Mouse (Mus musculus) liver, embryonic 16.5 days (tissue): ENCODE data around the gene Scrt2. TPM values are rescaled to one million over a fixed set of nuclear protein-coding genes. Genes with fewer than 3 reads are reported as not detected.

Source experiments
- ATAC-seq: fragments of 200-750 bp; cut with Nextera tagmentation; 2 replicates; pipeline ENCODE4 v1.8.0; 2017; ENCODE audit warnings: low read depth, mild to moderate bottlenecking, moderate number of reproducible peaks, moderate library complexity
- H3K27ac ChIP-seq: fragments of 300-500 bp; sonication (generic); 2 replicates; pipeline ENCODE4 v1.5.1; 2014; ENCODE audit warnings: mild to moderate bottlenecking, low read length
- H3K27me3 ChIP-seq: fragments of 300-500 bp; sonication (generic); 2 replicates; pipeline ENCODE4 v1.6.1; 2014; ENCODE audit warnings: low read depth, low read length, mixed read lengths; ENCODE audit not compliant: control insufficient read depth, insufficient read depth
- H3K36me3 ChIP-seq: fragments of 300-500 bp; sonication (generic); 2 replicates; pipeline ENCODE4 v1.6.1; 2014; ENCODE audit warnings: mild to moderate bottlenecking; ENCODE audit not compliant: control insufficient read depth, insufficient read depth
- H3K4me1 ChIP-seq: fragments of 300-500 bp; sonication (generic); 2 replicates; pipeline ENCODE4 v1.6.1; 2014; ENCODE audit warnings: low read depth, low read length, mixed read lengths; ENCODE audit not compliant: control insufficient read depth
- H3K4me2 ChIP-seq: fragments of 300-500 bp; sonication (generic); 2 replicates; pipeline ENCODE4 v1.6.1; 2014; ENCODE audit warnings: low read depth, low read length, mixed read lengths
- H3K4me3 ChIP-seq: fragments of 300-500 bp; sonication (generic); 2 replicates; pipeline ENCODE4 v1.5.1; 2014; ENCODE audit warnings: low read depth, mild to moderate bottlenecking, low read length
- H3K9ac ChIP-seq: fragments of 300-500 bp; sonication (generic); 2 replicates; pipeline ENCODE4 v1.6.1; 2014; ENCODE audit warnings: low read depth, low read length
- H3K9me3 ChIP-seq: fragments of 300-500 bp; sonication (generic); replicated peaks from 2 replicates; pipeline ENCODE4 v1.6.1; 2016; ENCODE audit warnings: low read length; ENCODE audit not compliant: control insufficient read depth
- WGBS: fragments of 180-500 bp; shearing (Covaris S2); extraction: QIAGEN DNeasy Blood & Tissue Kit; methylation state at CpG from one replicate; pipeline ENCODE4 v1.1.7; 2014; ENCODE audit not compliant: insufficient replicate concordance; 5-methylcytosine and 5-hydroxymethylcytosine counted together
- polyA plus RNA-seq: library from polyadenylated mRNA; unstranded; fragments of >200 nt; fragmentation: Nextera tagmentation; extraction: Ambion mirVana; gene quantifications from 2 replicates; pipeline ENCODE4 v1.2.1, GENCODE M21; 2015

The Scrt2 gene
- polyA plus RNA-seq, 1 experiment from 2014 or later = not detected

GRCm38 (mm10) chr2:152128597-152128996 is 47.3 kb downstream of the Scrt2 start:
- peaks cover 5% of the 10 kb centered on the region for H3K27me3 ChIP-seq
- no peak for ATAC-seq

DNA sequence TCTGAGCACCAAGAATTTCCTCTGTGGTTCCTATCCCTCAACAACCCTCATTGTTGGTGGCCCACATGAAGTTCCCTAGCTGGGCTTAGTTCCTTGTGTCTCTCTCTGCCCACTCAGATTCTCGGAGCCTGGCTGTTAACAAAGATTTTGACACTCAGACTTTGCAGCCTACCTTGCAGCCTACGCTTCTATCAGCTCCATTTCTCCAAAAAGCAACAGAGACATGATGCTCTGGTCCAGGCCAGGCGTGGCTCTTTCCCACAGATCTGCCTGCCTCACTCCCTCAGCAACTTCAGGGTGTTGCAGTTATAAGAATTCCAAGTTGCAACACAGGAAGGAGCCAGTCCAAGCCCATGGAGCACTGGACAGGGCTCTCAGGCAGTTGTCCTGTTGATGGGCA is 48.4 kb downstream of the Scrt2 start:
- Histone ChIP-seq H3K27ac (no peak overlapping the region), H3K9me3 (no peaks in the 10 kb centered on the region), H3K4me1 (no peaks in the 10 kb centered on the region; the same call in 1 of the 2 replicates), H3K27me3 (peaks cover 5% of the 10 kb centered on the region), H3K4me2 (no peak overlapping the region), H3K4me3 (no peak overlapping the region), H3K36me3 (no peaks in the 10 kb centered on the region), H3K9ac (no peak overlapping the region)
- no peak for ATAC-seq
- 42% methylated on average over 3 of the region's 3 CpGs for WGBS

More at GRCm38 (mm10) chr2:152128597-152128996, 47.3 kb downstream of the Scrt2 start:
- Histone ChIP-seq H3K4me1 (peaks cover 2% of the 10 kb centered on the region; the same call in 1 of the 2 replicates), H3K4me2 (no peak overlapping the region), H3K9me3 (no peaks in the 10 kb centered on the region), H3K27ac (no peak overlapping the region), H3K9ac (no peak overlapping the region), H3K4me3 (no peak overlapping the region), H3K36me3 (no peaks in the 10 kb centered on the region)
- 58% methylated on average over 2 of the region's 2 CpGs for WGBS

DNA sequence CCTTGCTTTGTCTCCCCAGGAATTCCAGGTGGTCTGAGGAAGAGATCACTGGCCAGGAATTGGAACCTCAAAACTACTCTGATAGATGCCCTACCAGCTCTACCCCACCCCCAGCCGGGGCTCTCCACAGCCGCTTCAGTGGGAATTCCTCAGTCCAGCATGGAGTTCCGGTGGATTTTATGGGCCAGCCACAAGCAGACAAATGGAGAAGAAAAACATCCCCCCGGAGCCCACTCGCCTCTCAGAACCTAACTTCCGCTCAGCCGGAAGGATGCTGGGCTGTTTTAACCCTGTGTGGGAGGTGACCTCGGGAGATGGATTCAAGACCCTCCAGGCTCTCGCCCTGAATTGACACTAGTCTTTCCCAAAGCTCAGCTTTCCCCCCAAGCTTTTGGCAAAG is 50.7 kb downstream of the Scrt2 start:
- H3K9me3 ChIP-seq = no peaks in the 10 kb centered on the region
- peaks cover 5% of the 10 kb centered on the region for H3K27me3 ChIP-seq
- H3K9ac ChIP-seq = no peak overlapping the region
- H3K27ac ChIP-seq = no peak overlapping the region
- no peaks in the 10 kb centered on the region for H3K36me3 ChIP-seq
- WGBS = 48% methylated on average over 9 of the region's 9 CpGs
- no peak overlapping the region for H3K4me3 ChIP-seq
- H3K4me1 ChIP-seq = no peaks in the 10 kb centered on the region
- no peak overlapping the region for H3K4me2 ChIP-seq
- no peak for ATAC-seq

- no peak overlapping the region for H3K27ac ChIP-seq
- no peak overlapping the region for H3K4me2 ChIP-seq
- H3K36me3 ChIP-seq = no peaks in the 10 kb centered on the region
- H3K9me3 ChIP-seq = no peaks in the 10 kb centered on the region
- no peak for ATAC-seq
- no peaks in the 10 kb centered on the region for H3K4me1 ChIP-seq
- H3K9ac ChIP-seq = no peak overlapping the region
- no peak overlapping the region for H3K4me3 ChIP-seq
- H3K27me3 ChIP-seq = peaks cover 5% of the 10 kb centered on the region
- WGBS = 49% methylated on average over 8 of the region's 8 CpGs
Measured at GRCm38 (mm10) chr2:152132691-152133090, 51.4 kb downstream of the Scrt2 start.

GRCm38 (mm10) chr2:152139191-152139987 is 58.1 kb downstream of the Scrt2 start:
- Histone ChIP-seq H3K4me1 (peaks cover 6% of the 10 kb centered on the region), H3K36me3 (no peaks in the 10 kb centered on the region), H3K9me3 (no peaks in the 10 kb centered on the region), H3K4me3 (no peak overlapping the region), H3K27me3 (peaks cover 44% of the 10 kb centered on the region), H3K9ac (no peak overlapping the region), H3K27ac (no peak overlapping the region), H3K4me2 (no peak overlapping the region)
- no peak for ATAC-seq
- WGBS = 40% methylated on average over 10 of the region's 10 CpGs

- Histone ChIP-seq H3K4me3 (no peak overlapping the region), H3K36me3 (no peaks in the 10 kb centered on the region), H3K27ac (no peak overlapping the region), H3K4me1 (peaks cover 6% of the 10 kb centered on the region), H3K4me2 (no peak overlapping the region), H3K9ac (no peak overlapping the region), H3K27me3 (peaks cover 59% of the 10 kb centered on the region), H3K9me3 (no peaks in the 10 kb centered on the region)
- ATAC-seq = no peak
- 55% methylated on average over 11 of the region's 11 CpGs for WGBS
Measured at GRCm38 (mm10) chr2:152140941-152141340, 59.6 kb downstream of the Scrt2 start.

- no peak overlapping the region for H3K27ac ChIP-seq
- peaks cover 63% of the 10 kb centered on the region for H3K27me3 ChIP-seq
- peak overlapping the region; percentile 31; the same call in 1 of the 2 replicates for H3K4me3 ChIP-seq
- no peak for ATAC-seq
- H3K4me1 ChIP-seq = peaks cover 6% of the 10 kb centered on the region
- no peaks in the 10 kb centered on the region for H3K36me3 ChIP-seq
- WGBS = 59% methylated on average over 1 of the region's 1 CpGs
- H3K9ac ChIP-seq = no peak overlapping the region
- no peaks in the 10 kb centered on the region for H3K9me3 ChIP-seq
- H3K4me2 ChIP-seq = peak overlapping the region; percentile 25; the same call in 1 of the 2 replicates
Measured at GRCm38 (mm10) chr2:152141491-152141890, 60.2 kb downstream of the Scrt2 start.

GRCm38 (mm10) chr2:152142046-152142445 is 60.7 kb downstream of the Scrt2 start:
- peak overlapping the region; percentile 25; the same call in 1 of the 2 replicates for H3K4me2 ChIP-seq
- H3K4me1 ChIP-seq = peaks cover 6% of the 10 kb centered on the region
- no peak for ATAC-seq
- no peak overlapping the region for H3K27ac ChIP-seq
- 4% methylated on average over 13 of the region's 13 CpGs for WGBS
- H3K9ac ChIP-seq = no peak overlapping the region
- no peaks in the 10 kb centered on the region for H3K36me3 ChIP-seq
- H3K4me3 ChIP-seq = peak overlapping the region; percentile 31
- no peaks in the 10 kb centered on the region for H3K9me3 ChIP-seq
- H3K27me3 ChIP-seq = peaks cover 68% of the 10 kb centered on the region

GRCm38 (mm10) chr2:152142571-152142970 is 61.2 kb downstream of the Scrt2 start:
- Histone ChIP-seq H3K4me1 (peaks cover 6% of the 10 kb centered on the region), H3K36me3 (no peaks in the 10 kb centered on the region), H3K27me3 (peaks cover 68% of the 10 kb centered on the region), H3K27ac (no peak overlapping the region), H3K9me3 (no peaks in the 10 kb centered on the region), H3K4me2 (no peak overlapping the region), H3K9ac (no peak overlapping the region), H3K4me3 (no peak overlapping the region; the same call in 1 of the 2 replicates)
- 4% methylated on average over 11 of the region's 11 CpGs for WGBS
- ATAC-seq = no peak
